ENCODE assay signal across 8 mouse cellular contexts in genomic region chr2:91961901-91962761, GRCm38 (mm10). TPM values are rescaled to one million over a fixed set of nuclear protein-coding genes. Genes with fewer than 3 reads are reported as not detected.
DNase-seq lines count a peak whose midpoint lies in the region; ATAC-seq lines count a peak whose summit lies in the region.

No protein-coding gene starts in this region.

- no peaks in the 10 kb centered on the region for H3K9me3 ChIP-seq in heart, embryonic 16.5 days (replicated peaks; ENCODE audit: control insufficient read depth, low read length)
- H3K9me3 ChIP-seq in limb, embryonic 12.5 days: no peaks in the 10 kb centered on the region
- H3K9me3 ChIP-seq in stomach, embryonic 14.5 days (ENCODE audit: control insufficient read depth, low read depth, low read length): no peaks in the 10 kb centered on the region

- no peaks in the 10 kb centered on the region for H3K36me3 ChIP-seq in heart, embryonic 16.5 days (ENCODE audit: control insufficient read depth, insufficient read depth)
- H3K36me3 ChIP-seq in limb, embryonic 12.5 days: no peaks in the 10 kb centered on the region
- H3K36me3 ChIP-seq in stomach, embryonic 14.5 days (ENCODE audit: control insufficient read depth, insufficient read depth, low read length): no peaks in the 10 kb centered on the region

- no peak for ATAC-seq in cerebellum, adult (ENCODE audit: insufficient number of reproducible peaks, low FRiP score, low TSS enrichment)
- peak; percentile 44 for ATAC-seq in CD4-positive, CD25-positive, alpha-beta regulatory T cell, adult 4 months
- no peak for ATAC-seq in heart, embryonic 16.5 days (replicated peaks; ENCODE audit: extremely low read depth, insufficient read depth, low FRiP score)
- no peak for ATAC-seq in limb, embryonic 12.5 days (ENCODE audit: insufficient number of reproducible peaks, insufficient read depth, low FRiP score, low TSS enrichment, low read depth)
- ATAC-seq in stomach, embryonic 14.5 days (ENCODE audit: insufficient number of reproducible peaks, insufficient read depth, low FRiP score, low read depth): no peak

- whole genome bisulfite sequencing in heart, embryonic 16.5 days: 51% methylated on average over 4 of the region's 4 CpGs
- WGBS in limb, embryonic 12.5 days: 48% methylated on average over 4 of the region's 4 CpGs
- WGBS in stomach, embryonic 14.5 days: 59% methylated on average over 4 of the region's 4 CpGs

- no peaks in the 10 kb centered on the region for H3K27me3 ChIP-seq in heart, embryonic 16.5 days (ENCODE audit: control insufficient read depth, insufficient read depth, low read length)
- peaks cover 4% of the 10 kb centered on the region; the same call in 1 of the 2 replicates for H3K27me3 ChIP-seq in limb, embryonic 12.5 days
- H3K27me3 ChIP-seq in stomach, embryonic 14.5 days (ENCODE audit: control insufficient read depth, insufficient read depth, low read length): no peaks in the 10 kb centered on the region

- peaks cover 58% of the 10 kb centered on the region for H3K4me1 ChIP-seq in heart, embryonic 16.5 days (ENCODE audit: control insufficient read depth, insufficient read depth, low read length)
- H3K4me1 ChIP-seq in limb, embryonic 12.5 days (replicated peaks): peaks cover 39% of the 10 kb centered on the region
- peaks cover 44% of the 10 kb centered on the region for H3K4me1 ChIP-seq in stomach, embryonic 14.5 days (ENCODE audit: control insufficient read depth, insufficient read depth, low read length)

- H3K4me2 ChIP-seq in heart, embryonic 16.5 days (ENCODE audit: low read depth, low read length): peak overlapping the region; percentile 76
- peak overlapping the region; percentile 92 for H3K4me2 ChIP-seq in limb, embryonic 12.5 days
- peak overlapping the region; percentile 97 for H3K4me2 ChIP-seq in stomach, embryonic 14.5 days (replicated peaks; ENCODE audit: low read depth, low read length)

- H3K9ac ChIP-seq in heart, embryonic 16.5 days (ENCODE audit: low read length): peak overlapping the region; percentile 89
- peak overlapping the region; percentile 89 for H3K9ac ChIP-seq in limb, embryonic 12.5 days (replicated peaks)
- peak overlapping the region; percentile 81 for H3K9ac ChIP-seq in stomach, embryonic 14.5 days (replicated peaks; ENCODE audit: low read depth, low read length)

- peak overlapping the region; percentile 78 for H3K4me3 ChIP-seq in heart, embryonic 16.5 days (ENCODE audit: low read length)
- peak overlapping the region; percentile 88 for H3K4me3 ChIP-seq in limb, embryonic 12.5 days (replicated peaks)
- peak overlapping the region; percentile 94 for H3K4me3 ChIP-seq in stomach, embryonic 14.5 days (ENCODE audit: low read depth, low read length)

- H3K27ac ChIP-seq in heart, embryonic 16.5 days (ENCODE audit: low read length): peak overlapping the region; percentile 71
- H3K27ac ChIP-seq in limb, embryonic 12.5 days: no peak overlapping the region
- H3K27ac ChIP-seq in stomach, embryonic 14.5 days (ENCODE audit: low read length): peak overlapping the region; percentile 79; the same call in 1 of the 2 replicates

- peak; percentile 57 for DNase-seq in cerebellum, adult 11-12 months
- DNase-seq in retina, embryonic 14.5 days (ENCODE audit: low spot score): no peak
- DNase-seq in spleen, postnatal 14 days (ENCODE audit: low spot score in 2 of 2): no peak

RNA-seq across cellular contexts. Expression of gene Dgkz, which starts 13.5 kb away (rescaled TPM):
- 100 to 1,000 TPM; 131 to 138 TPM for polyA plus RNA-seq in CD4-positive, CD25-positive, alpha-beta regulatory T cell, adult 4 months (2017; shearing (Covaris generic))
- 43.1 and 46.8 TPM in 2 replicates for polyA plus RNA-seq in heart, embryonic 16.5 days (2015; fragmentation: Nextera tagmentation; extraction: Ambion mirVana)
- 33.7 and 39.9 TPM in 2 replicates for polyA plus RNA-seq in limb, embryonic 12.5 days (2016; fragmentation: Nextera tagmentation; extraction: Ambion mirVana)
- polyA plus RNA-seq in stomach, embryonic 14.5 days (2014; fragmentation: Nextera tagmentation; extraction: Ambion mirVana): 45.4 and 47.9 TPM in 2 replicates

RNA-seq across cellular contexts. Expression of gene Gm9821, which starts 16.6 kb away (rescaled TPM):
- polyA plus RNA-seq in CD4-positive, CD25-positive, alpha-beta regulatory T cell, adult 4 months (2017; shearing (Covaris generic)): under 1 TPM; 0.82 to 0.86 TPM
- polyA plus RNA-seq in heart, embryonic 16.5 days (2015; fragmentation: Nextera tagmentation; extraction: Ambion mirVana): 2.1 and 2.7 TPM in 2 replicates
- 0.28 and 0.59 TPM in 2 replicates for polyA plus RNA-seq in limb, embryonic 12.5 days (2016; fragmentation: Nextera tagmentation; extraction: Ambion mirVana)
- 1.2 and 1.4 TPM in 2 replicates for polyA plus RNA-seq in stomach, embryonic 14.5 days (2014; fragmentation: Nextera tagmentation; extraction: Ambion mirVana)

RNA-seq across cellular contexts. Expression of gene Mdk, which starts 30.0 kb away (rescaled TPM):
- 1 to 10 TPM; 1.9 to 3.1 TPM for polyA plus RNA-seq in CD4-positive, CD25-positive, alpha-beta regulatory T cell, adult 4 months (2017; shearing (Covaris generic))
- 211 and 253 TPM in 2 replicates for polyA plus RNA-seq in heart, embryonic 16.5 days (2015; fragmentation: Nextera tagmentation; extraction: Ambion mirVana)
- polyA plus RNA-seq in limb, embryonic 12.5 days (2016; fragmentation: Nextera tagmentation; extraction: Ambion mirVana): 2,281 and 2,291 TPM in 2 replicates
- polyA plus RNA-seq in stomach, embryonic 14.5 days (2014; fragmentation: Nextera tagmentation; extraction: Ambion mirVana): 1,102 and 1,256 TPM in 2 replicates

RNA-seq across cellular contexts. Expression of gene Chrm4, which starts 35.1 kb away (rescaled TPM):
- polyA plus RNA-seq in CD4-positive, CD25-positive, alpha-beta regulatory T cell, adult 4 months (2017; shearing (Covaris generic)): under 1 TPM in 1 of 2 experiments, not detected in 1; 0.30 TPM
- polyA plus RNA-seq in heart, embryonic 16.5 days (2015; fragmentation: Nextera tagmentation; extraction: Ambion mirVana): not detected in 2 replicates
- 0.33 and 0.65 TPM in 2 replicates for polyA plus RNA-seq in limb, embryonic 12.5 days (2016; fragmentation: Nextera tagmentation; extraction: Ambion mirVana)
- 0.17 TPM in 1 of 2 replicates, not detected in the other for polyA plus RNA-seq in stomach, embryonic 14.5 days (2014; fragmentation: Nextera tagmentation; extraction: Ambion mirVana)

Comparison
In these comparisons a context has a peak if more than half of its experiments do, and no peak if none do; other contexts are left out.
1. RNA of gene Mdk, which starts 30.0 kb away (polyA plus RNA-seq): 2,281 to 2,291 TPM in limb, embryonic 12.5 days, 1,102 to 1,256 TPM in stomach, embryonic 14.5 days and 211 to 253 TPM in heart, embryonic 16.5 days; 1.9 to 3.1 TPM in CD4-positive, CD25-positive, alpha-beta regulatory T cell, adult 4 months; every median in the first group is over 10 times any median in the second.
2. Peak in every context shown above with its lines, with median percentiles within 50 percentile points of each other: H3K4me2 ChIP-seq, H3K4me3 ChIP-seq and H3K9ac ChIP-seq.